Mouse (Mus musculus) CH12.LX (cell line): ENCODE results near the gene Gstm5. TPM values are rescaled to one million over a fixed set of nuclear protein-coding genes. Genes with fewer than 3 reads are reported as not detected.

ENCODE experiments used
- DNase-seq: peaks from one replicate; pipeline ENCODE4 v3.0.0-alpha.2; 2013; ENCODE audit errors: extremely low read depth
- H3K27ac ChIP-seq: 2 replicates; pipeline ENCODE4 v1.5.1; 2012; ENCODE audit warnings: low read depth, mild to moderate bottlenecking, control low read depth, moderate library complexity; ENCODE audit not compliant: insufficient read depth
- H3K27me3 ChIP-seq: replicated peaks from 2 replicates; pipeline ENCODE3; 2012; ENCODE audit warnings: inconsistent platforms
- H3K36me3 ChIP-seq, 2 experiments: replicated peaks in 1 of 2; 2 replicates each; pipeline versions ENCODE3 to v1.6.1; 2012; ENCODE audit warnings: inconsistent platforms in 1 of 2, low read length in 1 of 2, mild to moderate bottlenecking in 1 of 2, mixed read lengths in 1 of 2, moderate library complexity in 1 of 2; ENCODE audit not compliant: control insufficient read depth in 1 of 2, insufficient read depth in 1 of 2
- H3K4me1 ChIP-seq, 2 experiments: 2 replicates each; pipeline ENCODE4 v1.6.1; 2012; ENCODE audit warnings: inconsistent platforms in 1 of 2, moderate library complexity in 1 of 2; ENCODE audit not compliant: insufficient read depth in 2 of 2, control insufficient read depth in 1 of 2
- H3K4me2 ChIP-seq: 2 replicates; pipeline ENCODE4 v1.6.1; 2012; ENCODE audit warnings: low read depth, mild to moderate bottlenecking, control low read depth; ENCODE audit not compliant: poor library complexity, insufficient read depth, severe bottlenecking
- H3K4me3 ChIP-seq, 3 experiments: fragments of 150-350 bp in 1 of 3; sonication (generic) in 1 of 3; replicated peaks in 1 of 3; 2 replicates each; pipeline versions ENCODE3 to v1.5.1; 2011 to 2012; ENCODE audit warnings: low read depth in 2 of 3, low read length in 2 of 3, mild to moderate bottlenecking in 2 of 3, moderate library complexity in 2 of 3, control low read depth in 1 of 3, improper control_type of control experiment in 1 of 3, inconsistent platforms in 1 of 3, mixed read lengths in 1 of 3; ENCODE audit not compliant: poor library complexity in 1 of 3
- H3K79me2 ChIP-seq: replicated peaks from 2 replicates; pipeline ENCODE4 v1.6.1; 2012; ENCODE audit warnings: mild to moderate bottlenecking, moderate library complexity; ENCODE audit not compliant: control insufficient read depth, poor library complexity, insufficient read depth, severe bottlenecking; ENCODE audit errors: extremely low read depth
- H3K9ac ChIP-seq: 2 replicates; pipeline ENCODE4 v1.6.1; 2012; ENCODE audit warnings: low read depth, mild to moderate bottlenecking, control low read depth, moderate library complexity; ENCODE audit not compliant: insufficient read depth
- H3K9me3 ChIP-seq: replicated peaks from 2 replicates; pipeline ENCODE3; 2012; ENCODE audit warnings: low read length, inconsistent platforms, mixed read lengths
- CHD2 ChIP-seq: IDR thresholded peaks from 2 replicates; pipeline ENCODE4 v1.6.1; 2011; ENCODE audit warnings: low read length, improper control_type of control experiment
- CTCF ChIP-seq, 2 experiments: IDR thresholded peaks in 1 of 2; conservative IDR thresholded peaks in 1 of 2; 2 replicates each; pipeline ENCODE4 v1.5.1; 2011 to 2012; ENCODE audit warnings: low read depth in 2 of 2, low read length in 2 of 2, improper control_type of control experiment in 1 of 2, inconsistent platforms in 1 of 2, mild to moderate bottlenecking in 1 of 2, moderate library complexity in 1 of 2
- ELF1 ChIP-seq: IDR thresholded peaks from 2 replicates; pipeline ENCODE4 v1.6.1; 2014; ENCODE audit warnings: low read depth, mild to moderate bottlenecking, inconsistent platforms, low read length, improper control_type of control experiment
- GABPA ChIP-seq: IDR thresholded peaks from 2 replicates; pipeline ENCODE4 v1.6.1; 2012; ENCODE audit warnings: low read depth, low read length, improper control_type of control experiment, inconsistent platforms; ENCODE audit not compliant: insufficient replicate concordance
- HCFC1 ChIP-seq: IDR thresholded peaks from 2 replicates; pipeline ENCODE4 v1.6.1; 2012; ENCODE audit warnings: low read depth, mild to moderate bottlenecking, inconsistent platforms, low read length, improper control_type of control experiment
- KAT2A ChIP-seq: IDR thresholded peaks from 2 replicates; pipeline ENCODE4 v1.6.1; 2012; ENCODE audit warnings: low read length, improper control_type of control experiment, inconsistent platforms; ENCODE audit not compliant: insufficient replicate concordance
- MAX ChIP-seq: IDR thresholded peaks from 2 replicates; pipeline ENCODE4 v1.6.1; 2011; ENCODE audit warnings: low read length, improper control_type of control experiment
- MEF2A ChIP-seq: IDR thresholded peaks from 2 replicates; pipeline ENCODE4 v1.6.1; 2014; ENCODE audit warnings: low read depth, mild to moderate bottlenecking, inconsistent platforms, low read length, improper control_type of control experiment, borderline replicate concordance
- NRF1 ChIP-seq: IDR thresholded peaks from 2 replicates; pipeline ENCODE4 v1.6.1; 2014; ENCODE audit warnings: low read depth, mild to moderate bottlenecking, inconsistent platforms, low read length, improper control_type of control experiment, moderate library complexity
- PAX5 ChIP-seq: IDR thresholded peaks from 2 replicates; pipeline ENCODE4 v1.6.1; 2012; ENCODE audit warnings: low read length, inconsistent platforms, mixed read lengths
- POLR2AphosphoS2 ChIP-seq: IDR thresholded peaks from 2 replicates; pipeline ENCODE4 v1.6.1; 2011; ENCODE audit warnings: low read depth, low read length, improper control_type of control experiment
- RAD21 ChIP-seq: IDR thresholded peaks from 2 replicates; pipeline ENCODE4 v1.6.1; 2011; ENCODE audit warnings: low read depth, mild to moderate bottlenecking, low read length, improper control_type of control experiment, moderate library complexity
- RCOR1 ChIP-seq: conservative IDR thresholded peaks from 2 replicates; pipeline ENCODE4 v1.6.1; 2012; ENCODE audit warnings: low read depth, mild to moderate bottlenecking, inconsistent platforms, low read length, improper control_type of control experiment
- SMC3 ChIP-seq: IDR thresholded peaks from 2 replicates; pipeline ENCODE4 v1.6.1; 2011; ENCODE audit warnings: low read depth, low read length, improper control_type of control experiment
- TBP ChIP-seq: conservative IDR thresholded peaks from 2 replicates; pipeline ENCODE4 v1.6.1; 2011; ENCODE audit warnings: low read depth, low read length, improper control_type of control experiment
- TCF12 ChIP-seq: IDR thresholded peaks from 2 replicates; pipeline ENCODE4 v1.6.1; 2014; ENCODE audit warnings: low read depth, mild to moderate bottlenecking, inconsistent platforms, low read length, improper control_type of control experiment
- UBTF ChIP-seq: IDR thresholded peaks from 2 replicates; pipeline ENCODE4 v1.6.1; 2012; ENCODE audit warnings: low read depth, mild to moderate bottlenecking, inconsistent platforms, low read length, improper control_type of control experiment, moderate library complexity
- USF2 ChIP-seq: conservative IDR thresholded peaks from 2 replicates; pipeline ENCODE4 v1.6.1; 2011; ENCODE audit warnings: low read depth, low read length, improper control_type of control experiment
- ZMIZ1 ChIP-seq: IDR thresholded peaks from 2 replicates; pipeline ENCODE4 v1.6.1; 2012; ENCODE audit warnings: low read depth, mild to moderate bottlenecking, inconsistent platforms, low read length, improper control_type of control experiment
- ZNF384 ChIP-seq: IDR thresholded peaks from 2 replicates; pipeline ENCODE4 v1.6.1; 2012; ENCODE audit warnings: low read depth, low read length, improper control_type of control experiment, inconsistent platforms
- dilution Hi-C: fragments of 300-500 bp; cut with MboI; formaldehyde crosslinking; loops from 2 replicates; pipeline ENCODE4 v1.14.3; 2020; ENCODE audit warnings: low sequenced_read_pairs; ENCODE audit not compliant: extremely low pct_unique_long_range_greater_than_20kb, extremely low pct_ligation_motif_present
- in situ Hi-C: fragments of 300-500 bp; cut with MboI; formaldehyde crosslinking; loops from 3 replicates; pipeline ENCODE4 v1.14.3; 2019; ENCODE audit warnings: low sequenced_read_pairs, low pct_ligation_motif_present, low pct_unique_long_range_greater_than_20kb, mixed read lengths
- polyA plus RNA-seq: library from polyadenylated mRNA; unstranded; fragments of >175 nt; gene quantifications from 2 replicates; pipeline ENCODE4 v1.2.1, GENCODE M21; 2012; ENCODE audit warnings: low read depth; ENCODE audit not compliant: insufficient read length
- total RNA-seq, 2 experiments: library from RNA; depleted of rRNA; stranded (reverse); fragments of 300-350 nt in 1 of 2; fragments of >200 nt in 1 of 2; gene quantifications; 2 replicates each; pipeline ENCODE4 v1.2.3; 2012 to 2014

The Gstm5 gene
- total and polyA plus RNA-seq, 3 experiments: 2.2 to 4.9 (median 4.2) TPM

- H3K4me3 ChIP-seq: no peak overlapping the region
- H3K27me3 ChIP-seq: peaks cover 1% of the 10 kb centered on the region
- H3K4me2 ChIP-seq: no peak overlapping the region
- H3K79me2 ChIP-seq: no peaks in the 10 kb centered on the region
- peaks cover 0 to 13% of the 10 kb centered on the region in 2 experiments; a peak in 2 of 4 replicates for H3K4me1 ChIP-seq
- no peak for DNase-seq
- no peaks in the 10 kb centered on the region for H3K9me3 ChIP-seq
- H3K27ac ChIP-seq: no peak overlapping the region
- dilution Hi-C loops (no loop called here), in situ Hi-C loops (loop anchor here (10.0 kb wide), 2 partner anchors 46 to 304 kb away; no protein-coding TSS in a partner anchor)
- TF ChIP-seq MAX (no peak), ELF1 (no peak), PAX5 (no peak), TCF12 (no peak), SMC3 (no peak), MEF2A (no peak), RAD21 (no peak), ZMIZ1 (no peak), CTCF (conservative IDR thresholded peaks at IDR 0.05 in 1 of 2, IDR thresholded peaks at IDR 0.05 in 1 of 2; ENCODE audit: low read depth in 2 of 2, low read length in 2 of 2) (no peak), POLR2AphosphoS2 (no peak), CHD2 (no peak), RCOR1 (no peak), GABPA (no peak)
- H3K36me3 ChIP-seq: no peaks in the 10 kb centered on the region
- H3K9ac ChIP-seq: no peak overlapping the region
Measured at GRCm38 (mm10) chr3:107869097-107869496, 26.5 kb upstream of the Gstm5 start.

- dilution Hi-C loops: no loop called here
- no peaks in the 10 kb centered on the region for H3K36me3 ChIP-seq
- H3K4me3 ChIP-seq: no peak overlapping the region
- H3K4me1 ChIP-seq: peaks cover 0 to 21% of the 10 kb centered on the region in 2 experiments; a peak in 2 of 4 replicates
- DNase-seq: no peak
- no peak overlapping the region for H3K27ac ChIP-seq
- TF ChIP-seq CHD2 (no peak), ZMIZ1 (no peak), TCF12 (no peak), USF2 (no peak), ELF1 (no peak), SMC3 (no peak), HCFC1 (no peak), TBP (no peak), KAT2A (no peak), RCOR1 (no peak), UBTF (no peak), NRF1 (no peak), ZNF384 (no peak), POLR2AphosphoS2 (no peak)
- TF ChIP-seq, all 38 proteins: peak for 0
- H3K9me3 ChIP-seq: no peaks in the 10 kb centered on the region
- in situ Hi-C loops: loop anchor here (10.0 kb wide), 2 partner anchors 45 to 305 kb away; no protein-coding TSS in a partner anchor
- no peaks in the 10 kb centered on the region for H3K79me2 ChIP-seq
- no peak overlapping the region for H3K4me2 ChIP-seq
- no peaks in the 10 kb centered on the region for H3K27me3 ChIP-seq
- no peak overlapping the region for H3K9ac ChIP-seq
Measured at GRCm38 (mm10) chr3:107869925-107870324, 25.7 kb upstream of the Gstm5 start.
